In genomic region chr15:78524163-78524562, GRCm38 (mm10) we compare ENCODE assay signal across 20 mouse cellular contexts. TPM values are rescaled to one million over a fixed set of nuclear protein-coding genes. Genes with fewer than 3 reads are reported as not detected.
"Had no signal": no experiment of that assay in that cellular context is flagged by ENCODE, and none has a peak within 500 bp of the region (broad histone marks: within the 10 kb centered on the region; RNA-seq: fewer than 3 reads in every experiment).

No protein-coding gene starts in this region.

- H3K27ac ChIP-seq: lung, embryonic 15.5 days; macrophage; midbrain, embryonic 15.5 days; neural tube, embryonic 12.5 days; stomach, embryonic 15.5 days; stomach, postnatal 0 days had no signal

- H3K4me3 ChIP-seq: lung, embryonic 15.5 days; midbrain, embryonic 15.5 days; neural tube, embryonic 12.5 days; stomach, embryonic 15.5 days had no signal

- H3K36me3 ChIP-seq: lung, embryonic 15.5 days; midbrain, embryonic 15.5 days; neural tube, embryonic 12.5 days; stomach, embryonic 15.5 days had no signal

- H3K9me3 ChIP-seq: lung, embryonic 15.5 days; megakaryocyte, embryonic 14.5 days; midbrain, embryonic 15.5 days; neural tube, embryonic 12.5 days; stomach, embryonic 15.5 days had no signal

- H3K27me3 ChIP-seq: lung, embryonic 15.5 days; midbrain, embryonic 15.5 days; neural tube, embryonic 12.5 days; stomach, embryonic 15.5 days had no signal

- DNase-seq: liver, postnatal 0 days; lung, adult 2 months; lung, postnatal 14 days; lung, postnatal 36 days; right cerebral cortex, postnatal 14 days; thymus, adult 2 months; thymus, postnatal 25 days; thymus, postnatal 4 days had no signal

- ATAC-seq: liver, postnatal 0 days; lung, postnatal 0 days; midbrain, embryonic 15.5 days had no signal

- H3K4me2 ChIP-seq: lung, embryonic 15.5 days; midbrain, embryonic 15.5 days; neural tube, embryonic 12.5 days; stomach, embryonic 15.5 days had no signal

- H3K9ac ChIP-seq: liver, postnatal 0 days; lung, embryonic 15.5 days; midbrain, embryonic 15.5 days; neural tube, embryonic 12.5 days; stomach, embryonic 15.5 days had no signal

RNA-seq across cellular contexts. Expression of gene Sstr3, which starts 20.3 kb away (rescaled TPM):
- total RNA-seq: megakaryocyte progenitor cell, adult 5-6 weeks; neutrophil, adult 5-6 weeks had no signal
- polyA plus RNA-seq: liver, postnatal 0 days; lung, embryonic 15.5 days; macrophage had no signal

RNA-seq across cellular contexts. Expression of gene Il2rb, which starts 29.1 kb away (rescaled TPM):
- polyA plus RNA-seq: neural tube, embryonic 12.5 days had no signal

RNA-seq across cellular contexts. Expression of gene Tmprss6, which starts 55.7 kb away (rescaled TPM):
- total RNA-seq: megakaryocyte progenitor cell, adult 5-6 weeks; midbrain, postnatal 0 days; monocyte, adult 5-6 weeks; neutrophil, adult 5-6 weeks had no signal
- polyA plus RNA-seq: macrophage had no signal
